Mouse (Mus musculus) frontal cortex, postnatal 14 days (tissue): ENCODE results near the gene Hist1h3d.
"Not testable (repeated sequence)": the region's sequence is repeated elsewhere in the genome, so short reads cannot be mapped to it uniquely, and the experiment has no call there.

Experiments used
- DNase-seq, 2 experiments: peaks; one replicate each; pipeline ENCODE4 v3.0.0; 2022; ENCODE audit warnings: low spot score in 2 of 2

The Hist1h3d gene

DNA sequence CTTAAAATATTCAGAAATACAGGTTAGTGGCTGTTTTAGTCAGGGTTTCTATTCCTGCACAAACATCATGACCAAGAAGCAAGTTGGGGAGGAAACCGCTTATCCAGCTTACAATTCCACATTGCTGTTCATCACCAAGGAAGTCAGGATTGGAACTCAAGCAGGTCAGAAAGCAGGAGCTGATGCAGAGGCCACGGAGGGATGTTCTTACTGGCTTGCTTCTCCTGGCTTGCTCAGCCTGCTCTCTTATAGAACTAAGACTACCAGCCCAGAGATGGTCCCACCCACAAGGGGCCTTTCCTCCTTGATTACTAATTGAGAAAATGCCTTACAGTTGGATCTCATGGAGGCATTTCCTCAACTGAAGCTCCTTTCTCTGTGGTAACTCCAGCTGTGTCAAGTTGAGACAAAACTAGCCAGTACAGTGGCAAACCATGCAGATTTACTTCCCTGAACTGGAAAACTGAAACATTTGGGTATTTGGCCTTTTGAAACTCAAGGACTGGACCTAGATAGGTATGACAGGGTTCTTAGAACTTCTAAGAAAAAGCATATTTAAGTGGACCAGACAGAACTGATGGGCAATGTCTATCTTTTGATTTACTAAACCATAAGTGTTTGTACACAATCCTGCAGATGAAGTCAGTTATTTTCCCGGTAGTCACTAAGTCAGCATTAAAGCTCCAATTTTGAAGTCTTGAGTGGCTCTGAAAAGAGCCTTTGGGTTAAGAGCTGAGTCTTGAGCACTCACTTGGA, 33.2 kb upstream of the Hist1h3d start:
- DNase-seq, result not testable (repeated sequence)

DNA sequence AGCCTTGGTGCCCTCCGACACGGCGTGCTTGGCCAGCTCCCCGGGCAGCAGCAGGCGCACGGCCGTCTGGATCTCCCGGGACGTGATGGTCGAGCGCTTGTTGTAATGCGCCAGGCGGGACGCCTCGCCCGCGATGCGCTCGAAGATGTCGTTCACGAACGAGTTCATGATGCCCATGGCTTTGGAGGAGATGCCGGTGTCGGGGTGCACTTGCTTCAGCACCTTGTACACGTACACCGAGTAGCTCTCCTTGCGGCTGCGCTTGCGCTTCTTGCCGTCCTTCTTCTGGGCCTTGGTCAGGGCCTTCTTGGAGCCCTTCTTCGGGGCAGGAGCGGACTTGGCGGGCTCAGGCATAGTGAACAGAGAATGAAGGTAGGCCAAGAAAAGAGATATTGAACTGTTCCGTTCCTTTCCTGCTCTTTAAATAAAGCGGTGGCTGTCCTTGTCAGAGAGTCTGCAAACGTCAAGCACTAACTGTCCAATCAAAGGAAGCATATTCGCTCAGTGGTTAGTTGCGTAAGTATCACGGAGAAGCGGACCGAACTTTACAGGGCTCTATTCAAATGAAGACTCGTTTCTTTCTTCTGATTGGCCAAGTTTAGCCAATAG, 32.5 kb upstream of the Hist1h3d start, which contains the start of gene Hist1h2bh:
TSS of gene Hist1h2bh (minus strand) at position 394 of the 609 bp plus-strand sequence.
- DNase-seq, result peak; percentile 60 to 69

DNA sequence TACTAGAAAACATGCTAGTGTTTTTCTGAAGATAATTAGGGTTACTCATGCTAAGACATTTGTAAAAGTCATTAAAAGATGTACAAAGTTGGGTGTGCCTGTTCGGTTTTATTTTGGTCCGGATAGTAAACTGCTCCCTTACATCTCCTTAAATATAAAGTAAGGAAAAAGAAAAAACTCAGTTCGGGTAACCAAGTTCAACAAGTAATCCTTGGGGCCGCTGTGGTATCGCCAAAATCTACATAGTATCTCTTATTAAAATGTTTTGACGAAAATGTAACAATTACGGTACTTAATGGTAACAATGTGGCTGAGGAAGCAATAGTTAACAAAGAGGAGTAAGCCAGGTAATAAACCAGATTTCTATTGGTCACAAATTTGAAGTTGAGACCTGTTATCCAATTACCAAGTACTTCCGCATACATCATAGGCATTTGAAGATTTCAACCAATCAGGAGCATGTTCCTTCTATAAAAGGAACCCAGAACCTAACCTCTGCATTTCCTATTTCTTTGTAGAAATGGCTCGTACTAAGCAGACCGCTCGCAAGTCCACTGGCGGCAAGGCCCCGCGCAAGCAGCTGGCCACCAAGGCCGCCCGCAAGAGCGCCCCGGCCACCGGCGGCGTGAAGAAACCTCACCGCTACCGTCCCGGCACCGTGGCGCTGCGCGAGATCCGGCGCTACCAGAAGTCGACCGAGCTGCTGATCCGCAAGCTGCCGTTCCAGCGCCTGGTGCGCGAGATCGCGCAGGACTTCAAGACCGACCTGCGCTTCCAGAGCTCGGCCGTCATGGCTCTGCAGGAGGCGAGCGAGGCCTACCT, 31.4 kb upstream of the Hist1h3d start, which contains the start of gene Hist1h3f:
TSS of gene Hist1h3f (plus strand) at position 88 of the 822 bp plus-strand sequence.
- DNase-seq, result peak; percentile 60 to 67

DNA sequence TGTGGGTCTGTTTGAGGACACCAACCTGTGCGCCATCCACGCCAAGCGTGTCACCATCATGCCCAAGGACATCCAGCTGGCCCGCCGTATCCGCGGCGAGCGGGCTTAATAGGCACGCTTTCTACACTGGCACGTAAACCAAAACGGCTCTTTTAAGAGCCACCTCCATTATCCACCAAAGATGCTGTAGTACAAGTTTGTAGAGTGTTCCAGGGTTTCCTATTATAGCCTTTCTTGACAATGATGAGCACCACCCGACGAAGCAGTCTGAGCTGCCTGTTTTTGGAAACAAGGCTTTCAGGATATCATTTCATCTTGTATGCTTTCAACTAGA, 30.8 kb upstream of the Hist1h3d start:
- not testable (repeated sequence) for DNase-seq

DNA sequence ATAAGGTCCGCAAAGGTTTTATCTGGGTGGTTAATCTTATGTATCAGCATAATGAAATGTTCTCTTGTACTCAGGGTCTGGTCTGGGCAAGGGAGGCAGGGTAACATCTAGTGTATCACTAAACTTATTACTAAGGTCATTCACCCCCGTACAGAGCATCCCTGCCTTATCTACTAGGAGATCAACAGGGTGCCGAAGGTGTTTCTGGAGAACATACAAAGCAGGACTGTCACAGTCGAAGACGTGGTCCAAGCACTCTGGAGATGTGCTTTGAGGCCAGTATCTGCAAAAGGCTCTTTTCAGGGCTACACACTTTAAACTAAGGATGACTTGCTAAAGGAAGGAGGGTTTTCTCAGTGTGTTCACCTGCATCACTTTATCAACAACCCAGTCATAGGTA, 28.9 kb upstream of the Hist1h3d start:
- DNase-seq, result no peak

DNA sequence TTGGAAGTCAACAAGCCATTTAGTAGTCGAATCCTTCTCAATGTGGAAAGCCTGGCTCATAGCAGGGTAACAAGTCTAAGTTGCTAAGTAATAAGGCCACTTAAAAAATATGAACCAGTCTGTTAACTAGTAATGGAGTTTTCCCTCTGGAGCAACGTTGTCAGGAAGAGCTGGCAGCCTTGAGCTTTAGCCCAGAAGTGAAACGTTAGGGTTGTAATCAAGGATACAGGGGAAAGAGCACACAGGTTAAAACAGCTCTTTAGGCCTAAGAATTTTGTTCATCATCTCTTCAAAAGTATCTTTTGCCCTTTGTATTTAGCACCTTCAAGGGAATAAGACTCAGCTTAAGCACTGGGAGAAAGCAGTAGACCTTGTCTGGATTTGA, 24.8 kb upstream of the Hist1h3d start:
- no peak for DNase-seq

DNA sequence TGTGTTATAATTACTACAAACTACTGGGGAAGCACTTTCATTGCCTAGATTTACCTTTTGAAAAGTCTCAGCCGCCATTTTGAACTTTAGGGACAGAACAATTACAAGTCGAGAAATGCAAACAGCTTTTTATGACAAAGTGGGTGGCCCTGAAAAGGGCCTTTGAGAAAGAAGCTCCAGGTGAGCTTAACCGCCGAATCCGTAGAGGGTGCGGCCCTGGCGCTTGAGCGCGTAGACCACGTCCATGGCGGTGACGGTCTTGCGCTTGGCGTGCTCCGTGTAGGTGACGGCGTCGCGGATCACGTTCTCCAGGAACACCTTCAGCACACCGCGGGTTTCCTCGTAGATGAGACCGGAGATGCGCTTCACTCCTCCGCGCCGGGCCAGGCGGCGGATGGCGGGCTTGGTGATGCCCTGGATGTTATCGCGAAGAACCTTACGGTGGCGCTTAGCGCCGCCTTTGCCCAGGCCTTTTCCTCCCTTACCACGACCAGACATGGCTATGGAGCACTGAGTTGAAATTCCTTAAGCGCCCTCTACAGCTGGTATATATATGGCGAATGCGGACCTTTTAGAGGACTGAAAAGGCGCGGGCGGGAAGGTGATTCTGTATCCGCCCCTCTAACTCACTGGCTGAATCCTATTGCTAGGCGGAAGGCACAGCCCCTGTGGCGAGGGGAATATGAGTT, 24.3 kb upstream of the Hist1h3d start, which contains the start of gene Hist1h4f:
TSS of gene Hist1h4f (minus strand) at position 503 of the 689 bp plus-strand sequence.
- peak; percentile 84 to 88 for DNase-seq

DNA sequence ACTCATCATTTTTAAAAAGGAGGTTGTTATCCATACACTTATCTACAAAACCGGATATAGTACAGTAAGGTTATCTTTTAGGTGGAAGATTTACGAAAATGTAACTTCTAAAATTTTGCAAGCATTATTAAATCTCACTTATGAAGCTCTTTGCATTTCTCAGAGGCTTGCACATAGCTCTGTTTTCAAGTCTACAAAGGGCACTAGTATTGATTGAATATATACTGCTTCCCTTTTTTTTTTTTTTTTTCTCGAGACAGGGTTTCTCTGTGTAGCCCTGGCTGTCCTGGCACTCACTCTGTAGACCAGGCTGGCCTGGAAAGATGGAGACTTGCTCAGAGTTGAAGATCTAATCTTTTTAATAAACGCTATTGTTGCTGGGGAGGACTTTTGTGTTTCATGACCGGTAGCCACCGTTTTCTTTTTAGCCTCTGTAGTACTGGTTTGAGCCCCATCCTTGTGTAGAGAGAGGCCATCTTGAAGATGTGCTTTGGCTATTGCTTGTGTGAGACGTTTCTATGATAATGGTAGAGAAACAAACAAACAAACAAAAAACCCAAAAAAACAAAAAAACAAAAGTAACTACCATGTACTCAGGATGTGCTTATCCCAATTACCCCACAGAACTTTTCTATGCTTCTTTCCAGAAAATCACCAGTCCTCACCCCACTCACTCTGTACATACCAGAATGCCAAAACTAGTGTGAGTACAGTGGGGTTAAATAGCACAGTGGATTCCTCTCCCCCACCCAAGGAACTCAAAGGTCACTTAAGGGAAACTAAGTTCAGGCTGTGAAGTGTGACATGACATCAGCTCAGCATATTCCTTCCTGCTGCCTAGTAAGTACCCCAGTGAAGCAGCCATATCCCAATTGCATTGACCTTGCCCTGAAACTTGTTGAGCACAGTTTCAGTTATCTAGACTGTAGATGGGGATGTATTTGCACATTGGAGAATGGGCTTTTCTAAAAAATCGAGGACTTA, 23.3 kb upstream of the Hist1h3d start:
- no peak for DNase-seq

DNA sequence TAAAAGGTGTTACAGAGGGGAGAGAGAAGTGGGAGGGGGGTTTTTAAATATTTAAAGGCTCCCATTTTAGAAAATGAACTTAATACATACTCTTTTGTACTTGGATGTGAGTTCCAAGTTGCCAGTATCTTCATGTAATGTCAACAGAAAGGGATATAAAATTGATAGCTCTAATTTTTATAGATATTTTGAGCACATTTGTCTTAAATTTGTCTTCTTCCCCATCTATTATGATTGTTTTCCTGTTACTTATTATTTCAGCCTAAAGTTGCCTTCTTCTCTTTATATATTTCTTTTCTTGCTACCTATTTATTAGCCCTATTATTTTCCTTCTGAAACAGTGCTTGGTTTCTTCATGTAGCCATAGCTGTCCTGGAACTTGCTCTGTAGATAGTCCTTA, 22.6 kb upstream of the Hist1h3d start, which contains the start of gene Hist1h1d:
TSS of gene Hist1h1d (plus strand) at position 301 of the 400 bp plus-strand sequence.
- DNase-seq, result no peak

DNA sequence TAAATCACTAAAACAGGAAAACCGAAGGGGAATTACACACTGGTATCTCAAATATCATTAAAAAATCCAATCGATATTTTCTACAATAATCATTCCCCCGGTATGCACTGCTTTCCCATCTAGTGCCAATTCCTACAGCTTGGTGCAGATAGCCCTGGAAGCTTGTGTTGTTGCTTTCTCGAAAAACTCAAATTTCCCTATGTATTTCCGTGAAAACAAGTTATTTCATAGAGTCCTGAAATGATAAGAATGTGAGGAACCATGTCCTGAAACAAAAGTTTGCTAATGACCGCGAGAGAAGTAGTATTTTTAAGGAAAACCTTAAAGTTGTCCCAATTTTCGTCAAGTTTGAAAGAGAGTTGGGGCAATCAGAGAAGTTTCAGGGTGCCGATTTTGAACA, 21.2 kb upstream of the Hist1h3d start:
- DNase-seq, result no peak

DNA sequence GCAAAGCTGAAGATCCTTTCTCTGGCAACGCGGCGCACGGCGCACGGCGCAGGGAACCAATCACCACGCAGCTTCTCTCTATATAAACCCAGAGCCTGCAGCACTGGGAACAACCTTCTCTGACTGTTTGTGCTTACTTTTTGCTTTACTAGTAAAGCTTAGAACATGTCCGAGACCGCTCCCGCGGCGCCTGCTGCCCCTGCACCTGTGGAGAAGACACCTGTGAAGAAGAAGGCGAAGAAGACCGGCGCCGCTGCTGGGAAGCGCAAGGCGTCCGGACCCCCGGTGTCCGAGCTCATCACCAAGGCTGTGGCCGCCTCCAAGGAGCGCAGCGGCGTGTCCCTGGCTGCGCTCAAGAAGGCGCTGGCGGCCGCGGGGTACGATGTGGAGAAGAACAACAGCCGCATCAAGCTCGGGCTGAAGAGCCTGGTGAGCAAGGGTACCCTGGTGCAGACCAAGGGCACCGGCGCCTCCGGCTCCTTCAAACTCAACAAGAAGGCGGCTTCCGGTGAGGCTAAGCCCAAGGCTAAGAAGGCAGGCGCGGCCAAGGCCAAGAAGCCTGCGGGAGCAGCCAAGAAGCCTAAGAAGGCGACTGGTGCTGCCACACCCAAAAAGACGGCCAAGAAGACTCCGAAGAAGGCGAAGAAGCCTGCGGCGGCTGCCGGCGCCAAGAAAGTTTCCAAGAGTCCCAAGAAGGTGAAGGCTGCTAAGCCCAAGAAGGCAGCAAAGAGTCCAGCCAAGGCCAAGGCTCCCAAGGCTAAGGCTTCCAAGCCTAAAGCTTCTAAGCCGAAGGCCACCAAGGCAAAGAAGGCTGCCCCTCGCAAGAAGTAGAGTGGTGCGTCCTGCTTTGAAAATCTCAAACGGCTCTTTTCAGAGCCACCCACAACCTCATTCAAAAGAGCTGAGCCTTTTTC, 20.4 kb upstream of the Hist1h3d start:
- peak; percentile 71 to 72 for DNase-seq

DNA sequence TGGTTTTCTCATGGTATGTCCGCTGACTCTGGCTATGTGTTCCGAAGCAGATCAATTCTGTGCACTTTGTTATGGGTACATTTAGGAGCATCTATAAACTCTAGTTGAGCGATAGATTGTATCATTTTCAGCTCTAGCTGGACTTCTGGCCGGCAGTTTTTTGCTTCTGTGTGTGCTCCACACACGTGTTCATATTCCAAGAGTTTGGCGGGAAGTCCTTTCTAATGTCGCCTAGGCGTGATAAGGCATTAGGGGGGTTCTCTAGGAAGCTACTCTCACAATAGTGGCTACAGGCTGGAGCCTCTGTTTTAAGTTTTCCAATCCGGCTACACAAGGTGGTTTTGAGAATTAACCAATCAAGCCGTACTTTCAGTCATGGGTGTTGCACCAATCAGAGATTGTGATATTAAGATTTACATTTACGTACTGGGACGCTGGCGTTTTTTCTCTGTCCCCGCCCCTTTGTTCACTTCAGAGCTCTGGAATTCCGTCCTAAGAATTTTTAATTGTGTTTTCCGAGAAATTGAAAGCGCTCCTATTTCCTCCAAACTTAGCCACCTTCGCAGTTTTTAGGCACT, 19.6 kb upstream of the Hist1h3d start:
- peak; percentile 35 to 40 for DNase-seq

DNA sequence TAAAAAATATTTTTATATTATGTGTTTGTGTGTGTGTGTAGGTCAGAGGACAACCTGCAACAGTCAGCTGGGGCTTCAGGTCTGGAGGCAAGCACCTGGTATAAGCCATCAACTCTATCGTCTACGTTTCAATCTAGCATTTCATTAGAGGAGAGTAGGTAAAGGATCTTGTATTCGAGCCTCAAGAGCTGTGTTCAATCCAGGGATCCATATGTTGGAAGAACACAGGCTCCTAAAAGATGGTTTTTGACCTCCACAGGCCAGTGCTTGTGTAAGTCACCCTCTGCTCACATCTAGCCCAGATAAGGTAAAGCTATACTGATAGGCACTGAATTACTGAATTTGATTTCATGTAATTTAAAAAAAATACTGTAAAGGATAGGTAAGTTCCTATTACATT, 18.7 kb upstream of the Hist1h3d start:
- no peak for DNase-seq

DNA sequence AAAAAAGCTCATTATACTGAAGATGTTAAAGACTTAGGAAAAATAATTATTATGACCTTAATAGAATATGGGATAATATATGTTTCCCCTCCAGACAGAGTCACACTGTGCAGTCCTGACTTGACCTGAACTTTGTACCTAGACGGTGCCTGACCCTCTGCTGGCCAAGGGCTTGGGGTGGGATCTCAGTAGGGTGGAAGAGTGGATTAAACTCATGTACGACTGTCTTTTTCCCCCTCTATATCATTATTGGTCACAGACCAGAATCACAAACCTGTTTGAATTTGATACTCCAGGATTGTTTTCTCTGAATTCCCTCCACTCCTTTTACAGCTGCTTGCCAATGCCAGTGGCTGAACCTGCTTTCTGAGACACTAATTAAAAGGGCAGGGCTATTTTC, 14.9 kb upstream of the Hist1h3d start:
- not testable (repeated sequence) for DNase-seq

DNA sequence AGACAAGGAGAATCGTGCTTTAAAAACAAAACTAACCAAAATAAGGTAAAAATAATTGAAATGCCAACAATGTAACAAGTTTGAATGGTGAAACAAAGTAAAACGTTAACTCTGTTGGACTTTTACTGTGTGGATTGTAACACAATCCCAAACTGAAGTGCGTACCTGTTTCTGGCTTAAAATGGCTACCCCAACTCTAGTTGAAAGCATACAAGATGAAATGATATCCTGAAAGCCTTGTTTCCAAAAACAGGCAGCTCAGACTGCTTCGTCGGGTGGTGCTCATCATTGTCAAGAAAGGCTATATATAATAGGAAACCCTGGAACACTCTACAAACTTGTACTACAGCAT, 14.1 kb upstream of the Hist1h3d start:
- DNase-seq, result not testable (repeated sequence)

DNA sequence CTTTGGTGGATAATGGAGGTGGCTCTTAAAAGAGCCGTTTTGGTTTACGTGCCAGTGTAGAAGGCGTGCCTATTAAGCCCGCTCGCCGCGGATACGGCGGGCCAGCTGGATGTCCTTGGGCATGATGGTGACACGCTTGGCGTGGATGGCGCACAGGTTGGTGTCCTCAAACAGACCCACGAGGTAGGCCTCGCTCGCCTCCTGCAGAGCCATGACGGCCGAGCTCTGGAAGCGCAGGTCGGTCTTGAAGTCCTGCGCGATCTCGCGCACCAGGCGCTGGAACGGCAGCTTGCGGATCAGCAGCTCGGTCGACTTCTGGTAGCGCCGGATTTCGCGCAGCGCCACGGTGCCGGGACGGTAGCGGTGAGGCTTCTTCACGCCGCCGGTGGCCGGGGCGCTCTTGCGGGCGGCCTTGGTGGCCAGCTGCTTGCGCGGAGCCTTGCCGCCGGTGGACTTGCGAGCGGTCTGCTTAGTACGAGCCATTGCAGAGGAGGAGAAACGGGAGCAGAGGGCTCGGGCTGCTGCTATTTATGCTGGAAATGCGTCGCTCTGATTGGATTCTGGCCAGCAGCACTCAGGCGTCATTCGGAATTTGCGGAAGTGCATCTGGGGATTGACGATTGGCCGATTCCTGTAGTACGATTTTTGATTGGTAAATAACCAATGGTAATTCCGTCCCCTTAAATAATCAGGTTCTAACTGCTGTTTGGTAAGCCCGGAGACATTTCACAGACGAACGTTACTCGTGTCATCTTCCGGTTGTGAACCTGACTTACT, 13.5 kb upstream of the Hist1h3d start, which contains the start of gene Hist1h3e:
TSS of gene Hist1h3e (minus strand) at position 487 of the 777 bp plus-strand sequence.
- DNase-seq, result peak; percentile 95

DNA sequence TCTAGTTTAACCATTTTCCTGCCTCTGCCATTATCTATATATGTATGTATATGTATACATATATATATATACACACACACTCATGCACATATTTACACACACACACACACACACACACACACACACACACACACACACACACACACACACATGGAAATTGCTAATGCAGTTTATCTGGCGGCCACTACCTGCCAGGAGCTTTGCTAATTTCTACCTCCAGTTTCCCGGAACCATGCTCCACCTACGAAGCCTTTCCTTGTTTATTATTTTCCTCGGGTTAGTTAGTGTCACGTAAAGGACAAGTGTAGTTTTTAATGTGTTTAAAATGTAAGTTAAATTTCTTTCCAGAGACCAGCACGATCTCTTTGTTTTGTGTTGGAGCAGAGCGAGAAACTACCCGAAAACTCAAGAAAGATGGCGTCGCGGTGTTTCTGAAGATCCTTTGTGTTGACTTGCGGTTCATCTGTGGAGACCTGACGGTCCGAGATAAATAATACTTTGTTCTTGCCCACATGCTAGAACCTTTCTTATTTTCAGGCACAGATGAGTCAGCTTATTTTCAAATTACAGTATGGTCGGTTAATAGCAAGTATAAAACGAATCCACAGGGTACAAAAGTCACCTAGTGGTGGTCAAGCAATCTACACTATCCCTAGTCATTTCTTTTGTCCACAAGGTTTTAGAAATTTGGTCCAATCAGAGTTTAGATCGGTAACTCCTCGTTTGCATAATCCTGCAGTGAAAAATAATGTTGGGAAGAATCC, 12.7 kb upstream of the Hist1h3d start:
- DNase-seq, result no peak
